Mouse (Mus musculus) embryo, embryonic 10.5 days (tissue): ENCODE data around the gene Taar2.

ENCODE experiments used
- DNase-seq: peaks from one replicate; pipeline ENCODE4 v3.0.0-alpha.2; 2015; ENCODE audit warnings: low spot score

Gene Taar2

DNA sequence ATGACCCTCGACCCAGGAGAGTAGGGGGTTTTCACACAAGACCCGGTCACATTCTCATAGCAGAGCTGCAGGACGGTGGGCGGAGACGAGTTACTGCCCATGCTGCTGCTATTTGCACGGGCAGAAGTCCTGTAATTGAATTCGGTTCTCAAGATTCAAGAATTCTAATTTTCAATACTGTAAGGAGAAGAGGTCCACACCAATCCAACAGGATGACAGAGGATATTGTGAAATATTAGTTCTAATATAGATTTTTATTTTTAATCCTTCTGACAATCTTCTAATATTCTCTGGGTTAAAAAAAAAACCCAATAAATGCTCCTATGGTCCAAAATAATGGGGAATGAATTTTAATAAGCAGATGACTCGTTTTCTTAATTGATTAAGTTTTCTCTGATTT lies 47.2 kb downstream of the Taar2 start, which contains the start of gene Taar6:
Gene Taar6 (minus strand): TSS at position 101 of the 400 bp plus-strand sequence.
- no peak for DNase-seq

- DNase-seq, result no peak
Observed at GRCm38 (mm10) chr10:23986419-23986818, 48.0 kb downstream of the Taar2 start.
